Mouse (Mus musculus): ENCODE data around the gene Mapk8. TPM values are rescaled to one million over a fixed set of nuclear protein-coding genes. Genes with fewer than 3 reads are reported as not detected.
"Not testable (repeated sequence)": the region's sequence is repeated elsewhere in the genome, so short reads cannot be mapped to it uniquely, and the experiment has no call there.

Gene Mapk8
- polyA plus RNA-seq, 1 experiment from 2014 or later = 37.6 TPM

DNA sequence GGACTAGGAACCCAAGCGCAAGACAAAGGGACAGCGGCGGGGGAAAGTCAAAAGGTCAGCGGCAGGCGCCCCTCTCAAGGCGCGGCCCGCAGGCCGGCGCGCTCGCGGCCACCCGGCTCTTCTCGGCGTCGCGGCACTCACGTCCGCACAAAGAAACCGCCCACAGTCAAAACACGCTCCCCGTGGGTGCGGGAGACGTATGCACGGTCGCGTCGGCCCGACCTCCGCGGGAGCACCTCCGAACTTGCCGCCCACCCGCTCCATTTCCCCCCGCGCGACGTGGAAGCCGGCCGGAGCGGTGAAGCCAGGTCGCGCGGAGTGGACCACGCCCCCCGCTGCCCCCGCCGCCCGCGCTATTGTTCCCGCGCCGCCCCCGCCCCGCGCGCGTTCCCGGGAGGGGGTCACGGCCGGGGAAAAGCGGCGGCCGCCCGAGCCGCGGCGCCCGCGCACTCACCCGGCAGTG lies 366 bp downstream of the Mapk8 start:
- peak overlapping the region; percentile 88 for H3K9ac ChIP-seq (replicated peaks)
- peak overlapping the region; percentile 59 for H3K4me2 ChIP-seq (replicated peaks)
- H3K27me3 ChIP-seq = no peaks in the 10 kb centered on the region
- H3K4me3 ChIP-seq = peak overlapping the region; percentile 89
- no peaks in the 10 kb centered on the region for H3K36me3 ChIP-seq
- peak; percentile 59 for ATAC-seq (replicated peaks)
- H3K27ac ChIP-seq (replicated peaks) = peak overlapping the region; percentile 90
- peaks cover 35% of the 10 kb centered on the region for H3K4me1 ChIP-seq
- WGBS = 1% methylated on average over 67 of the region's 72 CpGs
- H3K9me3 ChIP-seq = no peaks in the 10 kb centered on the region

DNA sequence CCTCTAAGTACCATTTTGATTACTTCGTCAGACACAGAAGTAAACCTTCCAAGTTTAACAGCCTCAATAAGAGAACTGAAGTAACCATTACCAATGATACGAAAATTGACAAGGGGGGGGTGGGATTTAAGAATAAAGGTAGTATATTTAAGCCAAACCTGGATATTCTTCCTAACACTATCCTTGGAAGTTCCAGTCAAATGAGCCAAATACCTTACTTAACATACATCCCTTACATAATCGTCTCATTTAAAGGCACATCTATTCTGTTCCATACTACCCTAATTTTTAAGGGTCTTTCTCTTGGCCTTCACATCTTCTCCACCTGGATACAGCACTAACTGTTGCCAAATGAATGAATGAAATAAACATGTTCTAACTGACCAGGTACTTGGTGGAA lies 996 bp downstream of the Mapk8 start:
- Histone ChIP-seq H3K9ac (replicated peaks) (peak overlapping the region; percentile 88), H3K4me1 (peaks cover 33% of the 10 kb centered on the region), H3K36me3 (no peaks in the 10 kb centered on the region), H3K27me3 (no peaks in the 10 kb centered on the region), H3K27ac (replicated peaks) (peak overlapping the region; percentile 90), H3K9me3 (no peaks in the 10 kb centered on the region), H3K4me2 (replicated peaks) (peak overlapping the region; percentile 59), H3K4me3 (peak overlapping the region; percentile 89)
- ATAC-seq (replicated peaks) = no peak
- 29% methylated on average over 3 of the region's 3 CpGs for WGBS

DNA sequence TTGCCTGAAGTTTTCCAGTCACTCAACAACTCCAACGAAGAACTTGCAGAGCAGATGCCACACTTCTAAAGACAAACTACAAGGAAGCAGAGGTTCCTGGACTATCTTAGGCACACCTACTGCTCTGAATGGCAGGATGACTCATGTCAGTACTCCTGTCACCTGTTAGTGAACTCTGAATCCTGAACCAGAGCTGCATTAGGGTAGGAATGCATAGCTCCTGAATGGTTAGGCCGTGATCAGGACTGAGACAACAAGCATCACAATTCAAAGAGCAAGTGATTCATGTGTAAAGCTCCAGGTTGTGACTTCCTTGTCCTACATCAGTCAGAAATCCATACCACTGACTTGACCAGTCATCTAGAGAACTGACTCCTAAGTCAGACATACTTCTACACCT lies 3.2 kb downstream of the Mapk8 start:
- no peak overlapping the region for H3K4me3 ChIP-seq
- H3K9me3 ChIP-seq = no peaks in the 10 kb centered on the region
- H3K27ac ChIP-seq (replicated peaks) = no peak overlapping the region
- no peaks in the 10 kb centered on the region for H3K27me3 ChIP-seq
- no peaks in the 10 kb centered on the region for H3K36me3 ChIP-seq
- peaks cover 28% of the 10 kb centered on the region for H3K4me1 ChIP-seq
- no peak for ATAC-seq (replicated peaks)
- WGBS = 83% methylated on average over 2 of the region's 2 CpGs
- H3K9ac ChIP-seq (replicated peaks) = no peak overlapping the region
- no peak overlapping the region for H3K4me2 ChIP-seq (replicated peaks)

DNA sequence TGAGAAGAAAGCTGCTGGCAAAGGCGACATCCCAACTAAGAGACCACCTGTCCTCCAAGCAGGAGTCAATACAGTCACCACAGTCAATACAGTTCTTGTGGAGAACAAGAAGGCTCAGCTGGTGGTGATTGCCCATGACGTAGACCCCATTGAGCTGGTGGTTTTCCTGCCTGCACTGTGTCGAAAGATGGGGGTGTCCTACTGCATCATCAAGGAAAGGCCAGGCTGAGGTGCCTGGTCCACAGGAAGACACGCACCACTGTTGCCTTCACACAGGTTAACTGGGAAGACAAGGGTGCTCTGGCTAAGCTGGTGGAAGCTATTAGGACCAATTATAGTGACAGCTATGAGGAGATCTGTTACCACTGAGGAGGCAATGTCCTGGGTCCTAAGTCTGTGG lies 14.5 kb downstream of the Mapk8 start:
- ATAC-seq (replicated peaks); H3K4me2 ChIP-seq (replicated peaks); H3K9ac ChIP-seq (replicated peaks); H3K4me3 ChIP-seq; H3K36me3 ChIP-seq; H3K27me3 ChIP-seq; H3K4me1 ChIP-seq; H3K27ac ChIP-seq (replicated peaks); H3K9me3 ChIP-seq: not testable (repeated sequence)
- WGBS = 89% methylated on average over 4 of the region's 4 CpGs

DNA sequence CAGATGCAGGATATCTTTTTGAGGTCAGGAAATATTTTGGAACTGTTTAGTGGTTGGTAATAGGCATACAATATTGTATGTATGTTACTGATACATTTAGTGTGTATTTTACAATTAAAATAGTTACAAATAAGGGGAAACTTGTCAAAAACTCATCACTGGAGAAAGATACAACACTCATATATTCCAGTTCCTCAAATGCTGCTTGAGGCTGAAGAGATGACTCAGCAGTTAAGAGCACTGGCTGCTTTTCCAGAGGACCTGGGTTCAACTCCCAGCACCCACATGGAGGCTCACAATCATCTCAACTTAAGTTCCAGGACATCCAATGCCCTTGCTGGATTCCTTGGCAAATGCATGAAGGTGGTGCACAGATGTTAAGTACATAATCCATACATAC lies 22.8 kb downstream of the Mapk8 start:
- no peak overlapping the region for H3K4me2 ChIP-seq (replicated peaks)
- no peak overlapping the region for H3K4me3 ChIP-seq
- H3K9me3 ChIP-seq = 0 out of 2 replicates have a peak, but pooled peaks cover 5% of the 10 kb centered on the region
- ATAC-seq (replicated peaks) = no peak
- no peaks in the 10 kb centered on the region for H3K27me3 ChIP-seq
- no peak overlapping the region for H3K27ac ChIP-seq (replicated peaks)
- no peak overlapping the region for H3K9ac ChIP-seq (replicated peaks)
- H3K4me1 ChIP-seq = no peaks in the 10 kb centered on the region
- H3K36me3 ChIP-seq = no peaks in the 10 kb centered on the region

DNA sequence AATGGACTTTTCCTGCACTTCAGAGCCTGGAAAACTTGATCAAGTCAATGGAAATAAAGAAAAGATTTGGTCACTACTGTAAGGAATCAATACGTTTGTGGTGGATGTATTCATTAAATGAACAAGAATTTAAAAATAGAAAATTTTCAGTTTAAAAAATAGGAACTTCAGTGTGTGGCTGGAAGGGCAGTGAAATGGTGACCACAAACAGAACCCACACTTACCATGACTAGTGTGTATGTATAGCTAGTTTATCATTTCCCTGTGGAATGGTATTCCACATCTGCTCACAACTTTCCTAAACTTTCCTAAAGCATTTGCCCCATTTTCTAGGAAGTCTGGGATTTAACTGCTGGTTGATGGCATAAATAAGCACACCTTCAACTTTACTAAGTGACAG lies 24.0 kb downstream of the Mapk8 start:
- no peaks in the 10 kb centered on the region for H3K4me1 ChIP-seq
- H3K36me3 ChIP-seq = no peaks in the 10 kb centered on the region
- ATAC-seq (replicated peaks) = no peak
- no peak overlapping the region for H3K4me3 ChIP-seq
- 80% methylated on average over 1 of the region's 1 CpGs for WGBS
- 0 out of 2 replicates have a peak, but pooled peaks cover 5% of the 10 kb centered on the region for H3K9me3 ChIP-seq
- H3K27ac ChIP-seq (replicated peaks) = no peak overlapping the region
- H3K4me2 ChIP-seq (replicated peaks) = no peak overlapping the region
- H3K27me3 ChIP-seq = no peaks in the 10 kb centered on the region
- no peak overlapping the region for H3K9ac ChIP-seq (replicated peaks)

DNA sequence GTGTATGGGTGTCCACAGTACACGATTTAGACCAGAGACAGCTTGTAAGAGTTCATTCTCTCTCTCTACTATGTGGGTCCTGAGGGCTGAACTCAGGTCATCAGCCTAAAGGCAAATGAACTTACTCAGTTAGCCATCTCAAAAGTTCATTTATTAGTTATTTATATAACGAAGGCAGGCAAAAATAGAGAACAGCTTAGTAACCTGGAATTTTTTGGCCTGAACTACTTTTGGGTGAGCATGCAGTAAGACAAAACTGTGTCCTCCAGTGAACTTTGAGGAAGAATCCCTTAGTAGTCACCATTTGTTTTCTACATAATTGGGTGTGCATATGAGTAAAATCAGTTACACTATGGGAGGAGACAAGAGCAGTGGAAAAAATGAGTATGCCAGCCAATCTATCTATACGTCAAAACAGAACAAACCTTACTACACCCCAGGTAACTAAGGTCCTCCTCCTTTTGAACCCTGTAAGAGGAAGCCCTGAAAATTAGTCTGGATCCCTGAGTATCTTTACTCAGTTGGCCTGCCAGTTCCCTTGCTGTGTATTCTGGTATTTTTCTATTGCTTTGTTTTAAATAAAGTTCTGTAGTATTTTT lies 28.5 kb downstream of the Mapk8 start:
- no peak overlapping the region for H3K4me3 ChIP-seq
- WGBS = 93% methylated on average over 3 of the region's 3 CpGs
- H3K9me3 ChIP-seq = no peaks in the 10 kb centered on the region

DNA sequence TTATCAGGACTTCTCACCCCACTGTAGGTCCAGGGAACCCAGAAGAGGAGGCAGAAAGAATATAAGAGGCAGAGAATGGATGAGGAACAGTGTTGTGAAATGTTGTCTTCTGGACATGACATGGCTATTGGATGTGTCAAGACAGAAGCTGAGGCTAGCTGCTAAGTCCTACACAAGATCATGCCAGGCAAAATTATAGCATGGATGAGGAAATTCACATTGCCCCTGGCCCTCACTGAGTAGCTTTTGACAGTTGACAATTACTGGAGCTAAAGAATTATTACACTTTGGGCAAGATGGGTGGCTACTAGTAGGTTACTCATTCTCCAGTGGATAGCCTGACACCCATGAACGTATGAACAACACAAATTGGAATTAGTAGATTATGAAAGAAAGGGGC lies 31.2 kb downstream of the Mapk8 start:
- Histone ChIP-seq H3K27me3 (no peaks in the 10 kb centered on the region), H3K27ac (replicated peaks) (no peak overlapping the region), H3K4me1 (no peaks in the 10 kb centered on the region), H3K9me3 (no peaks in the 10 kb centered on the region), H3K9ac (replicated peaks) (no peak overlapping the region), H3K4me3 (no peak overlapping the region), H3K36me3 (no peaks in the 10 kb centered on the region), H3K4me2 (replicated peaks) (no peak overlapping the region)
- WGBS = 79% methylated on average over 1 of the region's 1 CpGs
- ATAC-seq (replicated peaks) = no peak

More for the DNA sequence above, 28.5 kb downstream of the Mapk8 start:
- H3K4me2 ChIP-seq (replicated peaks) = no peak overlapping the region
- H3K4me1 ChIP-seq = no peaks in the 10 kb centered on the region
- no peaks in the 10 kb centered on the region for H3K36me3 ChIP-seq
- H3K27ac ChIP-seq (replicated peaks) = no peak overlapping the region
- ATAC-seq (replicated peaks) = no peak
- H3K9ac ChIP-seq (replicated peaks) = no peak overlapping the region
- no peaks in the 10 kb centered on the region for H3K27me3 ChIP-seq

DNA sequence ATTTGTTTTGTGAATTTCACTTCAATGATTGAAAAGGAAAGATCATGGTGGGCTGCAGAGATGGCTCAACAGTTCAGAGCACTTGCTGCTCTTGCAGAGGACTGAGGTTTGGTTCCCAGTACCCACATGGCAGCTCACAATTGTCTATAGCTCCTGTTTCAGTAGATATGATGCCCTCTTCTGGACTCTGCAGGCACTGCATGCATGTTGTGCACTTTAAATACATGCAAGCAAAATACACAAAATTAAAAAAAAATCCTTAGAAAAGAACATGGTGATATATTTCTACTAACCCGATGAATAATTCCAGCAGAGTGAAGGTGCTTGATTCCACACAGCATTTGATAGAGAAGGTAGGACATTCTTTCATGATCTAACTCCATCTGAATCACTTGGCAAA lies 44.6 kb downstream of the Mapk8 start:
- no peaks in the 10 kb centered on the region for H3K4me1 ChIP-seq
- peaks cover 16% of the 10 kb centered on the region for H3K36me3 ChIP-seq
- no peak overlapping the region for H3K27ac ChIP-seq (replicated peaks)
- H3K9ac ChIP-seq (replicated peaks) = no peak overlapping the region
- WGBS = 96% methylated on average over 1 of the region's 1 CpGs
- no peak overlapping the region for H3K4me3 ChIP-seq
- H3K27me3 ChIP-seq = no peaks in the 10 kb centered on the region
- ATAC-seq (replicated peaks) = no peak
- no peaks in the 10 kb centered on the region for H3K9me3 ChIP-seq
- H3K4me2 ChIP-seq (replicated peaks) = no peak overlapping the region

DNA sequence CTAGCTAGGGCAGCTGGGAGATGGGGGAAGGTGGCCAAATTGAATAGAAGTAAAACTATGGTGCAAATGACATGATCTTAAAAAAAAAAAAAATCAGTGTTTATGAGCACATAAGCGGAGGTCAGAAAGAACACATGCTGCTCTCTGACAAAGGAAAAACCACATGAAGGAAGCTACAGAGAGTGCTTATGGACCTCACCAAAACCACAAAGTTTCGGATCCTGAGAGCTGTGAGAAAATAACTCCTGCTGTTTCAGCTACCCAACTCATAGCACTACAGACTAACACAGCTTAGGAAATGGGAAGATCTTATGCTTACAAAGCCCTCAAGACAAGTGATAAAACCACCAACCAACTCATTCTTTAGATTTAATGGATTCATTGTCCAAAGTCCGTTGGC lies 46.9 kb downstream of the Mapk8 start:
- no peak for ATAC-seq (replicated peaks)
- H3K9me3 ChIP-seq = no peaks in the 10 kb centered on the region

DNA sequence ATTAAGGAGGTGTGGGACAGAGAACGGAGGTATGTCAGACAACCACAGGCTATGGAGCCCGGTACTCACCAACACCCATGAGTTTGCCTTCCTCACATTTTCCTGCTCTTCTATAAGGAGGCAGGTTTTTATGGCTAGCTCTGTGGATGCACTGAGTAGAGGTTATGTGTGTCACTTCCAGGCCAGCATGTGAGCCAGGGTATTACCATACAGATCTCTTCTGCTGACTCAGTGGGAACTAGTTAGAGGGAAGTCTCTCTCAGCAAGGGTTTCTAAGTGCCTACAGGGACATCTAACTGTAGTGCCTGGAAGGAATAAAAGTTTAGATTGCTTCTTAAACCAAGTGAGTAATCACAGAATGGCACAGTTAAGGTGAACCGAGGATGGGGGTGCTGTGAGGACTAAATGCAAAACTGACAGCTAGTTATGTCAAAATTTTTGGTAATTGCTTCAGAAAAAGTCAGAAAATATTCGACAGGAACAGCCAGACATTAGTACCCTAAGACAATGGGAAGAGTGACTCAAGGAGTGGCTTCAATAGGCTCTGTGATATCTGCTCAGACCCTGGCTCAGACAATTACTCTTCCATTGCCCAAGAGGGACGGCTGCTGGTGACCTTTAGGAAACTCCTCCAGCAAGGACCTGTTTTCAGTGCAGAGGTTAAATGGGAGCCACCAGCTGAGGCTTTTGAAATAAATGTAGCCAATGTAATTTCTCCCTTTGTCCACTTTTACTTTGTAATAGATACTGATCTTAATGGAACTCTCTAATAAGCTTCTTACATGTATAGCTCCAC lies 48.7 kb downstream of the Mapk8 start:
- no peak overlapping the region for H3K4me2 ChIP-seq (replicated peaks)
- no peak overlapping the region for H3K4me3 ChIP-seq
- no peaks in the 10 kb centered on the region for H3K4me1 ChIP-seq
- no peaks in the 10 kb centered on the region for H3K9me3 ChIP-seq
- H3K36me3 ChIP-seq = peaks cover 13% of the 10 kb centered on the region
- no peaks in the 10 kb centered on the region for H3K27me3 ChIP-seq
- no peak for ATAC-seq (replicated peaks)
- 90% methylated on average over 5 of the region's 5 CpGs for WGBS
- no peak overlapping the region for H3K27ac ChIP-seq (replicated peaks)
- H3K9ac ChIP-seq (replicated peaks) = no peak overlapping the region

More for the DNA sequence above, 46.9 kb downstream of the Mapk8 start:
- no peaks in the 10 kb centered on the region for H3K4me1 ChIP-seq
- no peak overlapping the region for H3K27ac ChIP-seq (replicated peaks)
- H3K4me2 ChIP-seq (replicated peaks) = no peak overlapping the region
- H3K4me3 ChIP-seq = no peak overlapping the region
- H3K27me3 ChIP-seq = no peaks in the 10 kb centered on the region
- H3K9ac ChIP-seq (replicated peaks) = no peak overlapping the region
- WGBS = 82% methylated on average over 3 of the region's 3 CpGs
- peaks cover 13% of the 10 kb centered on the region for H3K36me3 ChIP-seq

DNA sequence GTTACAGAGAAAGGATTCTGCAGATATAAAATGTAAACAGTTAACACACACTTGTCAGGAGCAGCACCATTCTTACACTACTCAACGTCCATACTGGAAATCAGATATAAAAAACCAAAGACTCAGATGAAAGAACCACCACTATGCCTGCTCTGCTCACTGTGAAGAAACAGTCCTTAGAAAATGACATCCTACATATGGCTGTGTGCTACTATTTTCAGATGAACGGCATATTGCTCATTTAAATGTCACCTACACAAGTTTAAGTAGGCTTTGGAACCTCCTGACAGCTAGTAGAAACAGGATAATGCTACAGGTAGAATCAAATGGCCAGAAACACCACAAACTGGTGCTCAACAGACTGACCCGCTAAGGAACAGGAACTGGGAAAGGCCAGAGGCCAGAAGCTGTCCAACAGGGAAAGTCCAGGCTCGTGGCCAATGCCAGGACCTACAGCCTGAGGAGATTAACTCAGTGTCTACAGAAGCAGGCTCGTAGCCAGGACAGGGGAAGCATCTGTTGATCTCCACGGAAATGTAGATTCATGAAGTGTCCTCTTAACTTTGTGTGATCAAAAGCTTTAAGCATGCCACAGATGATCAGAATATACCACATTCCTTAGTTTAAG lies 66.0 kb downstream of the Mapk8 start:
- no peak overlapping the region for H3K4me3 ChIP-seq
- ATAC-seq (replicated peaks) = no peak
- H3K27me3 ChIP-seq = no peaks in the 10 kb centered on the region
- H3K9ac ChIP-seq (replicated peaks) = no peak overlapping the region
- no peaks in the 10 kb centered on the region for H3K4me1 ChIP-seq
- no peaks in the 10 kb centered on the region for H3K9me3 ChIP-seq
- H3K36me3 ChIP-seq = peaks cover 22% of the 10 kb centered on the region
- no peak overlapping the region for H3K27ac ChIP-seq (replicated peaks)
- H3K4me2 ChIP-seq (replicated peaks) = no peak overlapping the region
- WGBS = 85% methylated on average over 6 of the region's 6 CpGs

All from forebrain, embryonic 15.5 days (tissue).